Mouse (Mus musculus) testis, adult 2 months (tissue): ENCODE measurements around the gene Ccser1. TPM values are rescaled to one million over a fixed set of nuclear protein-coding genes. Genes with fewer than 3 reads are reported as not detected.

Source experiments
- H3K27ac ChIP-seq: fragments of 200-500 bp; 2 replicates; pipeline ENCODE4 v1.5.1; 2012; ENCODE audit warnings: low read depth, low read length; ENCODE audit not compliant: control insufficient read depth, insufficient read depth
- H3K27me3 ChIP-seq: fragments of 200-500 bp; 2 replicates; pipeline ENCODE4 v1.6.1; 2012; ENCODE audit warnings: mild to moderate bottlenecking, low read length, moderate library complexity; ENCODE audit not compliant: control insufficient read depth, insufficient read depth
- H3K36me3 ChIP-seq: fragments of 200-500 bp; 2 replicates; pipeline ENCODE4 v1.6.1; 2012; ENCODE audit warnings: mild to moderate bottlenecking, low read length; ENCODE audit not compliant: control insufficient read depth, insufficient read depth
- H3K4me1 ChIP-seq: fragments of 200-500 bp; 2 replicates; pipeline ENCODE4 v1.6.1; 2012; ENCODE audit warnings: low read length; ENCODE audit not compliant: control insufficient read depth, insufficient read depth
- H3K4me3 ChIP-seq: fragments of 200-500 bp; 2 replicates; pipeline ENCODE4 v1.5.1; 2012; ENCODE audit warnings: low read depth, mild to moderate bottlenecking, low read length, moderate library complexity, mixed read lengths; ENCODE audit not compliant: control insufficient read depth
- CTCF ChIP-seq: fragments of 200-500 bp; IDR thresholded peaks from 2 replicates; pipeline ENCODE4 v1.5.1; 2012; ENCODE audit warnings: low read depth, mild to moderate bottlenecking, inconsistent platforms, low read length, moderate library complexity; ENCODE audit not compliant: control insufficient read depth, insufficient read depth, insufficient replicate concordance
- POLR2A ChIP-seq: fragments of 200-500 bp; IDR thresholded peaks from 2 replicates; pipeline ENCODE4 v1.6.1; 2012; ENCODE audit warnings: low read depth, mild to moderate bottlenecking, inconsistent platforms, low read length, moderate library complexity; ENCODE audit not compliant: control insufficient read depth
- polyA plus RNA-seq: library from polyadenylated mRNA; depleted of rRNA; stranded (reverse); fragments of >200 nt; gene quantifications from 2 replicates; pipeline ENCODE4 v1.2.3, GENCODE M21; 2012

The Ccser1 gene
- polyA plus RNA-seq, 1 experiment: 0.32 TPM

- Histone ChIP-seq H3K4me3 (no peak overlapping the region), H3K27me3 (no peaks in the 10 kb centered on the region), H3K4me1 (no peaks in the 10 kb centered on the region), H3K27ac (no peak overlapping the region), H3K36me3 (no peaks in the 10 kb centered on the region)
- TF ChIP-seq CTCF (no peak), POLR2A (no peak)
Measured at GRCm38 (mm10) chr6:61471371-61472152, 291.4 kb downstream of the Ccser1 start.

GRCm38 (mm10) chr6:61485336-61485735 is 305.2 kb downstream of the Ccser1 start:
- Histone ChIP-seq H3K4me3 (no peak overlapping the region), H3K27me3 (no peaks in the 10 kb centered on the region), H3K27ac (no peak overlapping the region), H3K36me3 (no peaks in the 10 kb centered on the region), H3K4me1 (no peaks in the 10 kb centered on the region)
- TF ChIP-seq POLR2A (no peak), CTCF (no peak)

DNA sequence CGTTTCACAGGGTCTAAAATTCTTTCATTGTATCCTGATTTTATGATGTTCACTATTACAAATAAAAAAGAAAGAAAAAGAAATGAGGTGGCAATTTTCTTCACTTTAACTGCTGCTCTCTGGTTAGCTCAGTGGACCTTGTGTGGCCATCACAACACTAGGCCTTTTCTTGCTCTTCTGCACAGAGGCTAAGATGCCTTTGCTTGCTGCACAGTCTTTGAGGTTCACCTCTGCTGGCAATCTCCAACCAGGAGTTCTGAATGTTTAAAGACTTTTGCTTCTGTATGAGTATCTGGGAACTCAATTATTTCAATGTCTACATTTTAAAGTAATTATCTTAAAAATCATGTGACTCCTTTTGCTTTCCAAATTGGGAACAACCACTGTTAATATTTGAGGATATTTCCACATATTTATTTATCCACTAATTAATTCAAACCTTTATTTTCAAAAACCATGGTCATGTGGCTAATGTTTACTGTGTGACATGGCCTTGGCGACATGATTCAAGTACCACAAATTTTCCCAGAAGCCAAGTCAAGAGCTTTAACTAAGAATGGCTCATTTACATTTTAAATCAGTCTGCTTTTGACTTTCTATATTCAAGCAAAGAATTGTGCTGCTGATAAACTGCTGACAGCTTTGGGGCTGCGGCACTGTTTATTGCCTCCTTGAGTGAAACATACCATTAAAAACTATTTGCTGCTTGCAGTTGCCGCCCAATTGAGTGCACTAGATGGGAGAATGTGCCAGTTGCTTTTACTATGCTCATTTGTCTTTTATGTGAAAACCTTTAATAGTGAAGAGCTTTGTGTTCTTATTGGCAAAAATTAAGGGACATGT is 312.1 kb downstream of the Ccser1 start:
- Histone ChIP-seq H3K4me1 (no peaks in the 10 kb centered on the region), H3K27me3 (no peaks in the 10 kb centered on the region), H3K27ac (no peak overlapping the region), H3K4me3 (no peak overlapping the region), H3K36me3 (no peaks in the 10 kb centered on the region)
- TF ChIP-seq CTCF (no peak), POLR2A (no peak)

- H3K27ac ChIP-seq: no peak overlapping the region
- no peaks in the 10 kb centered on the region for H3K27me3 ChIP-seq
- no peaks in the 10 kb centered on the region for H3K36me3 ChIP-seq
- no peaks in the 10 kb centered on the region for H3K4me1 ChIP-seq
- H3K4me3 ChIP-seq: no peak overlapping the region; the same call in 1 of the 2 replicates
- TF ChIP-seq CTCF (no peak), POLR2A (no peak)
Measured at GRCm38 (mm10) chr6:61493386-61493785, 313.3 kb downstream of the Ccser1 start.

GRCm38 (mm10) chr6:61515310-61515709 is 335.2 kb downstream of the Ccser1 start:
- TF ChIP-seq POLR2A (no peak), CTCF (no peak)
- no peak overlapping the region for H3K27ac ChIP-seq
- no peaks in the 10 kb centered on the region for H3K4me1 ChIP-seq
- no peaks in the 10 kb centered on the region for H3K36me3 ChIP-seq
- H3K4me3 ChIP-seq: no peak overlapping the region
- H3K27me3 ChIP-seq: no peaks in the 10 kb centered on the region

GRCm38 (mm10) chr6:61521587-61521986 is 341.5 kb downstream of the Ccser1 start:
- H3K36me3 ChIP-seq: no peaks in the 10 kb centered on the region
- no peaks in the 10 kb centered on the region for H3K4me1 ChIP-seq
- no peak for TF ChIP-seq POLR2A
- no peak for TF ChIP-seq CTCF
- H3K27ac ChIP-seq: no peak overlapping the region
- no peaks in the 10 kb centered on the region for H3K27me3 ChIP-seq
- H3K4me3 ChIP-seq: no peak overlapping the region

GRCm38 (mm10) chr6:61522108-61522507 is 342.0 kb downstream of the Ccser1 start:
- H3K36me3 ChIP-seq: no peaks in the 10 kb centered on the region
- no peak overlapping the region for H3K4me3 ChIP-seq
- H3K4me1 ChIP-seq: no peaks in the 10 kb centered on the region
- TF ChIP-seq CTCF (no peak), POLR2A (no peak)
- H3K27me3 ChIP-seq: no peaks in the 10 kb centered on the region
- no peak overlapping the region for H3K27ac ChIP-seq
